Mouse (Mus musculus): ENCODE results near the gene Abhd16a. TPM values are rescaled to one million over a fixed set of nuclear protein-coding genes. Genes with fewer than 3 reads are reported as not detected.

Gene Abhd16a
- 69.9 and 75.7 TPM in 2 replicates for polyA plus RNA-seq (2014; fragmentation: Nextera tagmentation; extraction: Ambion mirVana)

DNA sequence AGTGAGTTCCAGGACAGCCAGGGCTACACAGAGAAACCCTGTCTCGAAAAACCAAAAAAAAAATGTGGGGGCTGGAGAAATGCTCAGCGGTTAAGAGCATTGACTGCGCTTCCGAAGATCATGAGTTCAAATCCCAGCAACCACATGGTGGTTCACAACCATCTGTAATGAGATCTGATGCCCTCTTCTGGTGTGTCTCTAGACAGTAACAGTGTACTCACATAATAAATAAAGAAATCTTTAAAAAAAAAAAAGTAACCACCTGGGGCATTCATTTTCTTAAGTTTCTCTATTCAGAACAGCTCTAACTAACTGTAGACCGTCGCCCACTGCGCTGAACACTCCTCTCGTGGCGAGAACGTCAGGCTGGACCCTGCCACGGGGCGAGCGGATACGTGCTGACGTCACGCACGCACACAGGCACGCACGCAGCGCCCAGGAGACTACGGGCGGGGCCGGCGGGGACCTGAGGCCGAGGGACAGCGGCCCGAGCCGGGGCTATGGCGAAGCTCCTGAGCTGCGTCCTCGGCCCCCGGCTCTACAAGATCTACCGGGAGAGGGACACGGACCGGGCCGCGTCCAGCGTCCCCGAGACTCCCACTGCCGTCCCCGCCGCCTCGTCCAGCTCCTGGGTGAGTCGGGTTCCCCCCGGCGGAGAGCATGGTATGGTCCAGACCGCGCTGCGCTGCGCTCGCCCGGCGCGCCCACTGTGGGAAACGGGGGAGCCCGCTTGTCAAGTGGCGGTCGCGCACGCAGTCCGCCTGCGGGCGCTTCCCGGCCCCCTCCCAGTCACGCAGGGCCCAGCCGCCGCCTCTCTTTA lies at the start of gene Abhd16a:
Abhd16a (plus strand) TSS at position 439 of the 820 bp plus-strand sequence.
- peak within 1 kb of the TSS; percentile 55 for H3K4me3 ChIP-seq (ENCODE audit: low read depth, low read length)
- DNase-seq (ENCODE audit: low spot score): peak; percentile 96
- WGBS: 3% methylated on average over 66 of the region's 67 CpGs
- peaks cover 25% of the 10 kb centered on the region for H3K36me3 ChIP-seq (ENCODE audit: control insufficient read depth, insufficient read depth, low read length)
- no peaks in the 10 kb centered on the region for H3K9me3 ChIP-seq (replicated peaks; ENCODE audit: control insufficient read depth, low read length)
- H3K27ac ChIP-seq (ENCODE audit: low read depth, low read length): peak within 1 kb of the TSS; percentile 98
- H3K27me3 ChIP-seq (replicated peaks; ENCODE audit: control insufficient read depth, insufficient read depth, low read length): no peaks in the 10 kb centered on the region
- peak within 1 kb of the TSS; percentile 88 for H3K9ac ChIP-seq (ENCODE audit: low read length)
- H3K4me2 ChIP-seq (ENCODE audit: low read length): peak within 1 kb of the TSS; percentile 67
- peak; percentile 99 for ATAC-seq
- H3K4me1 ChIP-seq (ENCODE audit: control insufficient read depth, insufficient read depth, low read length): peaks cover 6% of the 10 kb centered on the region

DNA sequence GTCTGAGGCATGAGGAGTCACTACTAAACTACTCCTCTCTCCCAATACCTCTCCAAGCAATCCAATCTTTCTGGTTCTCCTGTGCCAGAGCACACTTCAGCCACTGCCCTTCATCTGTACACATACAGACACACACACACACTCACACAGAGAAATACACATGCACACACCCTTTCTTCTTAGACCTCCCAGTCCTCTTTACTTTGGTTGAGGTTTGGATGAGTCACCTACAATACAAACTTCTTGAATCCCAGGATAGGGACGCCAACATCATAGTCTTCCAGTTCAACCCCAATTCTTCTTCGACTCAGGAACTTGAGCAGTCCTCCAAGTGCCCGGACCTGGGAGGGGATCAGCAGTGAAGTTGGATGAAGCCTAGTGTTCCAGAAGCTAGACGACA lies 45.3 kb upstream of the Abhd16a start:
- no peaks in the 10 kb centered on the region for H3K36me3 ChIP-seq (ENCODE audit: control insufficient read depth, insufficient read depth, low read length)

DNA sequence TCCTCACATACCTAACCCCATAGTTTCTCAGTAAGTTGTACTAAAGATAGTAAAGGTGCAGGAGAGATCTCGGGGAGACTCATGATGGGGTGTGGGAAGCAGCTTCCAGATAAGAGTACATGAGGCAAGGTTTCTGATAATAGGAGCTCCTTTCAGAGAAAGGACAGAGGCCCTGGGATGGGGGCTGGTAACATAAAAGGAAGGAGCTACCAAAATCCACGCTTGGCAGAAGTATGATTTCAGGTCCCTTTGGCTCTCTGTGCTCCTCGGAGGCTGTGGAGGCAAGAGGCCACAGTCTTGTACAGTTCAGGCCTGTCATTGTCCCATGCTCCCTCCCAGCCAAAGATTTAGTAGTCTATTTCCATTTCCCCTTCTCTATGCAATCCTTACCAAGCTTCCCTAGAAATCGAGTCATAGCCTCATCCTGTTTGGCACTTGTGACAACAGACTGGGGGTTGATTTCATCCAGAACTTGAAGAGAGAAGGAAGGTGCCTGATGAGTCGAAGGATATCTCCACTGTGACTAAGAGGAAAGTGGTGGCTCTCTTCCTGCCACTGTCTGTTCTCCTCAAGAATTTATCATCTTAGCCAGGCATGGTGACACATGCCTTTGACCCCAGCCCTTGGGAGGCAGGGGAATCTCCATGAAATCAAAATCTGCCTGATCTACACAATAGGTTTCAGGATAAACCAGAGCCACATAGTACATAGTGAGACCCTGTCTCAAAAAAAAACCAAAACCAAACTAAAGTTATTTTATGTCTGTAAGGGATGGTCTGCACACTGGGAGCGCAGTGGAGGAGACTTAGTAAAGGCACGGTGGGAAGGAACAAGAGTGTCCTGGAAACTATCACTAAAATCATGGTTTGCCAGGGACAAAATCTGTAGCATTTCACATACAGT lies 43.9 kb upstream of the Abhd16a start:
- ATAC-seq (no peak), DNase-seq (ENCODE audit: low spot score) (no peak)
- Histone ChIP-seq H3K9me3 (replicated peaks; ENCODE audit: control insufficient read depth, low read length) (no peaks in the 10 kb centered on the region), H3K4me3 (ENCODE audit: low read depth, low read length) (peak overlapping the region; percentile 52), H3K4me2 (ENCODE audit: low read length) (peak overlapping the region; percentile 98), H3K4me1 (ENCODE audit: control insufficient read depth, insufficient read depth, low read length) (peaks cover 12% of the 10 kb centered on the region; the same call in 1 of the 2 replicates), H3K27ac (ENCODE audit: low read depth, low read length) (no peak overlapping the region), H3K9ac (ENCODE audit: low read length) (no peak overlapping the region), H3K36me3 (ENCODE audit: control insufficient read depth, insufficient read depth, low read length) (no peaks in the 10 kb centered on the region), H3K27me3 (replicated peaks; ENCODE audit: control insufficient read depth, insufficient read depth, low read length) (no peaks in the 10 kb centered on the region)
- WGBS: 92% methylated on average over 7 of the region's 7 CpGs

More for the DNA sequence above, 45.3 kb upstream of the Abhd16a start:
- Histone ChIP-seq H3K27ac (ENCODE audit: low read depth, low read length) (no peak overlapping the region), H3K4me3 (ENCODE audit: low read depth, low read length) (no peak overlapping the region), H3K27me3 (replicated peaks; ENCODE audit: control insufficient read depth, insufficient read depth, low read length) (no peaks in the 10 kb centered on the region), H3K4me1 (ENCODE audit: control insufficient read depth, insufficient read depth, low read length) (peaks cover 7% of the 10 kb centered on the region; the same call in 1 of the 2 replicates), H3K4me2 (ENCODE audit: low read length) (no peak overlapping the region), H3K9me3 (replicated peaks; ENCODE audit: control insufficient read depth, low read length) (no peaks in the 10 kb centered on the region), H3K9ac (ENCODE audit: low read length) (no peak overlapping the region)
- 87% methylated on average over 4 of the region's 4 CpGs for WGBS
- ATAC-seq: no peak
- no peak for DNase-seq (ENCODE audit: low spot score)

DNA sequence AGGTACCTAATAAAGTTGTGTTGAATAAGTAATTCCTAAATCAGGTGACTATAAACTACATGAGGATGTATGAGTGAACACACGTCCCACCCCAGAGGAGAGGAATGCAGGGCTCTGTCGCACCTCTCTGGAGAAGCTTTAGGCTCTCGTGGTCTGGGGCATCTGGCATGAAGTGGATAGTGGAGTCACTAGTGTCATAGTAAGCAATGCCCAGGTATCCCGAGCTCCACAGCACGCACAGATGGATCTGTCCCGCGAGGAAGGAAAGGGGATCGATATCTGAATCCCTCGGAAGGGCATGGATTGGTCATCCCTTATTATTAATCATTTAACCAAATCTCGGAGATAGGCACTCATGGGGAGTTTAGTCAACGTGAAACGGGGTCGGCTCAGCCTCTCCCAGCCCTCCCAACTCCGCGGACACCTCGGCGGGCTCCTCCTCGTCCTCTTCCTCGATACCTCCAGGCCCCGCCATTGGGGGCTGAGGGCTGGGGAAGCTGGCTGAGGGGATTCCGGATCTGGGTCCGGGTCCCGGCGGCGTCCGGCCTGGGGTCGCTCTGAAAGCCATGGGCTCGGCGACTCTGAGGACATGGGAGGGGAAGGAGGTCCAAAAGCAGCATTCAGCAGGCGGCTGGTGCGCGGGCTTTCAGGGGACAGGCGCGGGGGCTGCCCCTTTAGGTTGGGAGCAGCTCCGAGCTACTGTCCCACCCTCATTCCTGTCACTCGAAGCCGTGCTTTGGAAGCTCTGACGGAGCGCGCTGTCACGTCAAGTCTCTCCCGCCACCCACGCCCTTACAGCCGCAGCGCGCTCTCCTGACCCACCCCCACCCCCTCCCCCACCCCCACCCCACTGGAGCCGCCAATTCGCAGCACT lies 43.0 kb upstream of the Abhd16a start:
- Histone ChIP-seq H3K4me1 (ENCODE audit: control insufficient read depth, insufficient read depth, low read length) (peaks cover 12% of the 10 kb centered on the region; the same call in 1 of the 2 replicates), H3K9me3 (replicated peaks; ENCODE audit: control insufficient read depth, low read length) (no peaks in the 10 kb centered on the region), H3K36me3 (ENCODE audit: control insufficient read depth, insufficient read depth, low read length) (no peaks in the 10 kb centered on the region), H3K4me2 (ENCODE audit: low read length) (peak overlapping the region; percentile 98), H3K27ac (ENCODE audit: low read depth, low read length) (peak overlapping the region; percentile 73; the same call in 1 of the 2 replicates), H3K4me3 (ENCODE audit: low read depth, low read length) (peak overlapping the region; percentile 52), H3K27me3 (replicated peaks; ENCODE audit: control insufficient read depth, insufficient read depth, low read length) (no peaks in the 10 kb centered on the region), H3K9ac (ENCODE audit: low read length) (peak overlapping the region; percentile 79)
- no peak for DNase-seq (ENCODE audit: low spot score)
- peak; percentile 14 for ATAC-seq
- WGBS: 5% methylated on average over 46 of the region's 48 CpGs

DNA sequence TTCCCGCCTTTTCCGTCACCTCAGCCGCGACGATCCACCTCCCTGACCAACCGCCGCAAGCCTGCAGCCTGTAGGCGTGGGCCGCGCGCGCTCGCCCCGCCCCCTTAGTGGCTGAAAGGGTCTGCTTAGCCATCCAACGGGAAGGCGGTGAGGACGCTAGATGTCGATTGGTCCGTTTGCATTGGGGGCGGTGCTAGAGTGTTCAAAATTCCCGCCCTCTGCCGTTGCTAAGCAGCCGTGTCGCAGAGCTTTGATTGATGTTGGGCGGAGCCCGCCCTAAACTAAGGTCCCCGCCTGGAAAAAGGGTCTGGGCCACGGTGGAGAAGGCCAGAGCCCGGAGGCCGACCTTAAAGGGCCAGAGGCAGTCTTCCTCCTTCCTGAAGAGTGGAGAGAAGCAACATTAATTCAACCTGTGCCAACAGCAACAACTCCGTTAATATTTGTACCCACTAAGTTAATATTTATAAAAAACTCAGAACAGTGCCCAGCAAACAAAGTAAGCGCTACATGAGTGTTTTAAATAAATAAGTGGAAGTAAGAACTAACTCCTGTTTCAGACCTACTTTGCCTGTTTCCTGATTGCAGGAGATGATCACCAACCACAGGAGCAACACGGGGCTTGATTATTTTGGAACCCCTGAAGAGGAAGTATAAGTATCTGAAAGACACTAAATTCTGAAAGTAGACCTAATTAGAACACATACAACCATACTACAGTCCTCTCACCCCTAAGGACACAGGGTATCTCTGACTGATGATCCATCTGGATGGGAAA lies 42.2 kb upstream of the Abhd16a start, which contains the start of gene Msh5:
Msh5 (minus strand) TSS at position 65 of the 775 bp plus-strand sequence.
- H3K27ac ChIP-seq (ENCODE audit: low read depth, low read length): peak within 1 kb of the TSS; percentile 73; the same call in 1 of the 2 replicates
- DNase-seq (ENCODE audit: low spot score): peak; percentile 99
- no peaks in the 10 kb centered on the region for H3K36me3 ChIP-seq (ENCODE audit: control insufficient read depth, insufficient read depth, low read length)
- H3K27me3 ChIP-seq (replicated peaks; ENCODE audit: control insufficient read depth, insufficient read depth, low read length): no peaks in the 10 kb centered on the region
- H3K4me1 ChIP-seq (ENCODE audit: control insufficient read depth, insufficient read depth, low read length): peaks cover 19% of the 10 kb centered on the region
- ATAC-seq: peak; percentile 98
- peak within 1 kb of the TSS; percentile 79 for H3K9ac ChIP-seq (ENCODE audit: low read length)
- peak within 1 kb of the TSS; percentile 52 for H3K4me3 ChIP-seq (ENCODE audit: low read depth, low read length)
- no peaks in the 10 kb centered on the region for H3K9me3 ChIP-seq (replicated peaks; ENCODE audit: control insufficient read depth, low read length)
- peak within 1 kb of the TSS; percentile 98 for H3K4me2 ChIP-seq (ENCODE audit: low read length)
- WGBS: 3% methylated on average over 33 of the region's 33 CpGs

DNA sequence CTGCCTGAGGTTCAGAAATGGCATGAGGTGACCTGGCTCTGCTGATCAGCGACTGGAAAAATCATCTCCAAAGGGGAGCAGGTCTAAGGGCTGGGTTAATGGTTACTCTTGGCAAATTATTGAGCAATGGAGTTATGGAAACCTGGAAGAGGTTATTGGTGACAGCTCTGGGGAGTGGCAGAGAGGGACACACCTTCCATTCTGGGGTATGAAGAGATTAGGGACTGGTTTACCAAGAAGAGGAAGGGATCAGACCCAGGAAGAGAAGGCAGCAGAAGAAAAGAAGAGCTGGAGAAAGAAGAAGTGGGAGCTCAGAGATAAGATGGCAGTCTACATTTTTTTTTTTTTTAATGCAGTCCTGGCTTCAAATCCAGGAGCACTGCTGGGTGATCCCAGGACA lies 41.4 kb upstream of the Abhd16a start:
- peaks cover 6% of the 10 kb centered on the region; the same call in 1 of the 2 replicates for H3K36me3 ChIP-seq (ENCODE audit: control insufficient read depth, insufficient read depth, low read length)
- no peak overlapping the region for H3K4me2 ChIP-seq (ENCODE audit: low read length)
- WGBS: 58% methylated on average over 1 of the region's 1 CpGs
- no peak overlapping the region for H3K9ac ChIP-seq (ENCODE audit: low read length)
- no peak for ATAC-seq
- H3K4me3 ChIP-seq (ENCODE audit: low read depth, low read length): no peak overlapping the region
- no peak overlapping the region for H3K27ac ChIP-seq (ENCODE audit: low read depth, low read length)
- DNase-seq (ENCODE audit: low spot score): no peak
- no peaks in the 10 kb centered on the region for H3K9me3 ChIP-seq (replicated peaks; ENCODE audit: control insufficient read depth, low read length)
- no peaks in the 10 kb centered on the region for H3K27me3 ChIP-seq (replicated peaks; ENCODE audit: control insufficient read depth, insufficient read depth, low read length)
- H3K4me1 ChIP-seq (ENCODE audit: control insufficient read depth, insufficient read depth, low read length): peaks cover 24% of the 10 kb centered on the region

DNA sequence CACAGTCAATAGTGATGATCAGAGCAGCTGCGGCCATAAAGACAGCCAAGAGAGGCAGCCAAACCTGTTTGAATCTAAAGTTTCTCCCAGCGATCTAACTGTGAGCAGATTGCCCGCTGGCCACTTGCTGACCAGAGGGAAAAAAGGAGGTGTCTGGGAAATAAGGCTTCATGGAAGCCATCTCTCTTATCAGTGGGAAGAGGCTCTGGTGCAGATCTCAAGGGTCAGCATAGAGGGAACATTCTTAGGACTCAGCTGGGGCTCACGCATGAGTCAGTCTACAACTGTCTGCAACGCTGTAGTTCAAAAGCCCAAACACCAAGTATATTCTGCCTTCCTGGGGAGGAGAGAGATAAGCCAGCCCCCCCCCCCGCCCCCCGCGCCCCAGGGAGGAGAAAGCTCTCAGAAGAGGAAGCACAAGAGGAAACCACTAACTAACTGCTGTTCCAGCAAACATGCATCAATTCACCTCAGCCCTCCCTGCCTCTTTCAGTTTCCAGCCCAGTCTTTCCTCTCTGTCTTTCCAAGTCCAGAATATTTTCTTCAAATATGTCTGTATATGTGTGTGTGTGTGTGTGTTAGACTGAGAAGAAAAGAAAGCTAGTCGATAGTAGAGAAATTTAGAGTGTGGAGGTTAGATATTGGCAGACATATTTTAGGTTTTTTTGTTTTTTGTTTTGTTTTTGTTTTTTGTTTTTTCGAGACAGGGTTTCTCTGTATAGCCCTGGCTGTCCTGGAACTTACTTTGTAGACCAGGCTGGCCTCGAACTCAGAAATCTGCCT lies 40.7 kb upstream of the Abhd16a start:
- DNase-seq (ENCODE audit: low spot score): no peak
- Histone ChIP-seq H3K4me3 (ENCODE audit: low read depth, low read length) (no peak overlapping the region), H3K4me2 (ENCODE audit: low read length) (no peak overlapping the region), H3K36me3 (ENCODE audit: control insufficient read depth, insufficient read depth, low read length) (peaks cover 10% of the 10 kb centered on the region; the same call in 1 of the 2 replicates), H3K27me3 (replicated peaks; ENCODE audit: control insufficient read depth, insufficient read depth, low read length) (no peaks in the 10 kb centered on the region), H3K4me1 (ENCODE audit: control insufficient read depth, insufficient read depth, low read length) (peaks cover 24% of the 10 kb centered on the region), H3K9me3 (replicated peaks; ENCODE audit: control insufficient read depth, low read length) (no peaks in the 10 kb centered on the region), H3K9ac (ENCODE audit: low read length) (no peak overlapping the region), H3K27ac (ENCODE audit: low read depth, low read length) (no peak overlapping the region)
- WGBS: 59% methylated on average over 11 of the region's 11 CpGs
- no peak for ATAC-seq

Measured in forebrain, embryonic 14.5 days (tissue).